Mouse (Mus musculus) cerebellum, adult 9-11 months (tissue): ENCODE data around the gene H6pd.
A peak's percentile ranks its signal among the peaks of the same experiment; 100 is the strongest.

Experiments
- DNase-seq: peaks from one replicate; pipeline ENCODE4 v3.0.0; 2022

The H6pd gene

GRCm38 (mm10) chr4:149998786-149999509 is 9.9 kb downstream of the H6pd start:
- peak; percentile 80 for DNase-seq

- no peak for DNase-seq
Measured at GRCm38 (mm10) chr4:149997999-149998398, 10.8 kb downstream of the H6pd start.

DNA sequence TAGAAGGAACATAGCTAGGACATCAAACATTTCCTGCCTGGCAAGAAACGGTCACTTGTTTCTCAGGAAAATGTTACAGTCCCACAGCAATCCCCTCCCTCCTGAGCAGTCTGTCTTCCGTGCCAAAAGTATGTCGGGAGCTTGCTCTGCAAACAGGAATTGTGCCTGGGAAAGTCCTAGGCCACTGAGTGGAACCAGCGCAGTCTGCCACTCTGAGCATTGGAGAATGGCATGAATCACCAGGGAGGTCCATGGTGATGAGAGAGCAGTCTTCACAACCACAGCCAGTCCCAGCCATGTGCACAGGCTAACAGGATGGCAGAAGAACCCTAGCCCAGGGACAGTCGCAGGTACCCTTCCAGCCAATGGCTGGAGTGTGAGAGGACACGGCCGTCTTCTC is 12.4 kb downstream of the H6pd start:
- DNase-seq, result peak; percentile 47

GRCm38 (mm10) chr4:149995911-149996310 is 12.9 kb downstream of the H6pd start:
- DNase-seq, result peak; percentile 25

- peak; percentile 59 for DNase-seq
Measured at GRCm38 (mm10) chr4:149994218-149994617, 14.6 kb downstream of the H6pd start.

DNA sequence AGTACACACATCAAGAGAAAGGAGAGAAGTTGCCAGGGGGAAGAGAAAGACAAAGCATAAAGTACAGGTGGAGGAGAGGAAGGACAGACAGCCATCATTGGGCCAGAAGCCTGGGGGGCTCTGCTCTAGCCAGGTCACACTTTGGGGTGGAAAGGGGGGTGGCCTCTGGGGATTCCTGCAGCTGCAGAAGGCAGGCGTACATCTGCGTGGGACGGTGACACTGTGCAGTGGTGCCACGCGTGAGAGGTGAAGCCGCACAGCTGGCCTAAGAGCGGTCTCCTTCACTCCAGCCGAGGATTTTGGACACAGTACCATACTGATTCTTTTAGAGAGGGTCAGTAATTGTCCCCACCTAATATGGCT is 16.2 kb downstream of the H6pd start:
- DNase-seq, result peak; percentile 56

- DNase-seq, result peak; percentile 64
Measured at GRCm38 (mm10) chr4:149991755-149992669, 16.8 kb downstream of the H6pd start.

DNA sequence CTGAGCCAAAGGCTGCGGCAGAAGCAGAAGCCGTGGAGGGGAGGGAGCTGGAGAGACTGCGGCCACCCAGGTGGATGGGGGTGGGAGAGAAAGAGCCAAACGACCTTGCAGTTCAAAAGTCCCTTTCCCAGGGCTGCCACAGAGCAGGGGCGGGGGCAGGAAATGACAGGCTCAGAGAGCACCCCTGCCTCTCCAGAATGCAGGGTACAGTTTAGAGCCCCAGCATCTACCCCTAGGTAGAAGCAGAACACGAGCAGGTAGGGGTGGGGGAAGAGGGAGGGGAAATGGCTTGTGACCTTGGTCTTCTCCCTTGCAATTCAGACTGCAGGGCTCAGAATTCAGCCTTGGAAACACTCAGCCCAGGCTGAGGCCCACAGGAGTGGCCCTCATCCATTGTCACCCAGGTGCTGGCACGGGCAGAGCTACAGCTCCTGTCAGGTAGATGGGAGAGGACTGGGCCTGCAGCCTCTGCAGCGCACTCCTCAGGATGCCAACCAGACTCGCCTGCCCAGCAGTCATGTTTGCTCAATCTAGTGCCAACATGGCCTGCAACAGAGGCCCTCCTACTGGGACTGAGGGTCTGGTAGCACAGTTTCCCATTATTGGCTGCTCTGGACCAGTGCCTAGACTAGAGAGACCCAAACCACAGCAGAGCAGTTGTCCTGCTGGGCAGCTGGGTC is 17.7 kb downstream of the H6pd start:
- peak; percentile 74 for DNase-seq

DNA sequence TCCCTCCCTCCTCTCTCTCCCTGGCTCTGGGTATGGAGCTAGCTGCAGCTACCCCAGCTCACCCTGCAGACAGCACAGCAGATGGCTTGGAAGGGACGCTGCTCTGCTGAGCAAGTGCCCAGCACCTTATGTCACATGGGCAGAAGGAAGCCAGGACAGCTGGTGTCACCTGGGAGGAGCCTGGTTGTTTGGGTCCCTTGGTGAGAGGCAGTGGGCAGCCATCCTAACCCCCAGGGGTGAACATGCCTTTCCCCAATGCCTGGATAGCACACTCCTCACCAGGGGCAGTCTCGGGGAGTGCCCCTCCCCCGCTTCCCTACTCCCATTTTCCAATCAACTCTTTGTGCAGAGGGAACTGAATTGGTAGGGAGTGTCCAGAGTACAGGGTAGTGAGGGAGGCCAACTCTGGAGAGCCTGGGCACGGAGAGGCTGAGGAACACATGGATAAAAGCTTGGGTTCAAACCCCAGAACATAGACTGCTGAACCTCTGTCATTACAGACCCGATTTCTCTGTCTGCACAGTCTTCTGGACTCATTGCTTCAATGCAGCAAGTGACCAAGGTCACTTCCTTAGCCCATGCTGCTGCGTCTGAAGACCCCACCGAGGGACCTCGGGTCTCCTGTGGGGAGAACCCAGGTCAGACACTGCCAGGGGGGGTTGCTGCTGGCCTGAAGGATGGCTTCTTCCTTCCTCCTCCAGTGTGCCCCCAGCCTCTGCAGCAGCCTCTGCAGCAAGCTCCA is 18.4 kb downstream of the H6pd start:
- DNase-seq, result peak; percentile 98

GRCm38 (mm10) chr4:149988931-149989556 is 19.8 kb downstream of the H6pd start:
- peak; percentile 94 for DNase-seq

- peak; percentile 50 for DNase-seq
Measured at GRCm38 (mm10) chr4:149988301-149988700, 20.5 kb downstream of the H6pd start.

- peak; percentile 43 for DNase-seq
Measured at GRCm38 (mm10) chr4:149986671-149987417, 22.0 kb downstream of the H6pd start.

DNA sequence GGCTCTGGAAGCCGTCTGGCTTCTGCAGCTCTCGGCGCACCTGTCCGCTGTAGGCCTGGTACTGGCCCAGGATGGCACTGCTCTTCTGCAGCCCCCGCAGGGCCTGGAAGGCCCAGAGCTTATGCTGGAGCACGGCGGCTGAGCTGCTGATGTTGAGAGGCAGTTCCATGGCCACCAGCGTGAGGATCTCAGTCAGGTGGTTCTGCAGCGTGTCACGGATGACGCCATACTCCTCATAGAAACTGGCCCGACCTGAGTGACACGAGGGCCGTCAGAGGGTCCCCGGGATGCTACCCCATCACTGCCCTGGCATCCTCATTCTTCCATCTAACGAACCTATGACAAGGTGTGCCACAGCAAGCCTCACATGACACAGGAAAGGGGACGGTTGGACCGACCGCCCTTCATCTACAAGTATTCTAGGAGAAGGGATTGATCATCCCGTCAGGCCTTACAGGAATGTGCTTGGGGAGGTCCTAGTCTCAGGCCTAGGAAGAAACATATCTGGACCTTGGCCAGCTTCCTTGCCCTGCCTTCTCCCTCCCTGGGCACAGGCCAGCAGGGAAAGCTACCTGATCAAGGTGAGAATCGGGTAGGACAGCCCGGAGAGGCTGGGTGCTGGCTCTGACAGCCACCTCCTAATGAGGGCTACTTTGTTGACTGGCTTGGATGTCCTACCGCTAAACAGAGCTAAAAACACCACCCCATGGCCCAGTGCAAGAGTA is 24.7 kb downstream of the H6pd start:
- DNase-seq, result peak; percentile 34

DNA sequence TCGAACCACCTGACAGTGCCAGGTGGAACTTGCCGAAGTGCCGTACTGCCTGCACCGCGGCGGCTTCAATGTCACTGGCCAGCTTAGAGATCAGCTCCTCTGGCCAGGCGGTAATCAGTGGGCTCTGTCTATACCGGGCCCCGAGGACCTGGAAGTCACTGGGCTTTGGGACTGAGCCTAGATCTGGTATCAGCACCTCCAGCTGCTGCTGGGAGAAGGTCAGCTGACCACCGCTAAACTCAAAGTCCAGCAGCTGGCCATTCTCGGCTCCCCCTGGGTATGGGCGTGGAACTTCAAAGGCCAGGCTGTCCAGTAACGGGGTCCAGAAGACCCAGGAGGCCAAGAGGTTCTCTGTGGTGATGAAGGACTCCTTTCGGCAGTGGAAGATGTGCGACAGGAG is 26.7 kb downstream of the H6pd start:
- DNase-seq, result no peak

GRCm38 (mm10) chr4:149979819-149980308 is 29.0 kb downstream of the H6pd start:
- peak; percentile 86 for DNase-seq

DNA sequence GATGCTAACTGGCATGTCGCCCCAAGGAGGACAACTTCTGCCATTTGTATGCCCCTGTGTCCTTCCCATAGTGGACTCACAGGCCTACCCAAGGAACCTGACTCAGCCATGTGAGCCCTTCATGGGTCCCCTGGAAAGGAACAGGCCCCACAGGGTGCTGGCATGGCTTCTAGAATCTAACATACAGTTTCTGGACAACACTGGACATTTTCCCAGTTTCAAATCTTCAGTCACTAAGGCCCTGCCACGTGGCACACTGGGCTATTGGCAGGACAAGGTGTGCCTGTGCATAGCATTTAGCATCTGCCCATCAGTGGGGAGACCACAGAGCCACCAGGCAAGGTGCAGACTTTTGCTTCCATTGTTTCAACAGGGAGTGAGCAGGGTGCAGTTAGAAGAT is 30.0 kb downstream of the H6pd start:
- peak; percentile 41 for DNase-seq

GRCm38 (mm10) chr4:149977801-149978544 is 30.9 kb downstream of the H6pd start:
- no peak for DNase-seq

DNA sequence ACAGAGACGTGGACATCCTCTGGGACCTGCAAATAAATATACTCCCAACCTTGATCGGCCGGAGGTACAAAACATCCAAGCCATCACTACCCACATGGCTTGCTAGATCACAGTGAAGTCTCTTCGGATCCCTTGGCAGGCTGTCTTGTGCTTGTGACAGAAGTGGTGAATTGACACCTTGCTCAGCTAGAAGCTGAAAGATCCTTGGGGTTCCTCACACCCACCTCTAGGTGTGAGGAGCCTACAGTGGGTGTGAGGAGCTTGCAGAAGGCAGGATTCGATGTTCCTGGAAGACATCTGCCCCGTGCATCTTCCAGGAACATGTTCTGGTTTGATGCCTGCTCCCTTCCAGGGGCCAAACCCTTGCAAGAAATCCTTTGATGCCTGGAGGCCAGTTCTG is 31.6 kb downstream of the H6pd start:
- no peak for DNase-seq

GRCm38 (mm10) chr4:149975730-149976254 is 33.0 kb downstream of the H6pd start:
- DNase-seq, result no peak

- DNase-seq, result no peak
Measured at GRCm38 (mm10) chr4:149975291-149975690, 33.5 kb downstream of the H6pd start.
